8 mouse cellular contexts compared by ENCODE assay signal in the genomic region with DNA sequence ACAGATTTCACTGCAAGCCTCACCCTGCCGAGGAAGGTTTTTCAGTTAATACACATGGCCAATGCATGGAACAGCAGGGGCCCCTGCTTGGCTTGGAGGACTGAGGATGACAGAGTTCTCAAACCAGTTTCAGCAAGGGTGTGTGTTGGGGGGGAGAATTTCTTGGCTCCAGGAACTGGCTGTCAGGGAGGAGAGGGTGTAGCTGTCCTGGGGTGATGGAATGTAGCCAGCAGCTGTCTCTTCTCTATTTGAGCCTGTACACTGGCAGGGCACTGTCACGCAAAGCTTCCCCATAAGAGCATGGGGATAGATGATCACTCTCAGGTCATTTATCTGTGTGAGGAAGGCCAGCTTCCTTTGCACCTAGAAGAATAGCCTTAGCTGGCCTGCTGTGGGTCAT. TPM values are rescaled to one million over a fixed set of nuclear protein-coding genes. Genes with fewer than 3 reads are reported as not detected.
A peak's percentile ranks its signal among the peaks of the same experiment; 100 is the strongest.
DNase-seq lines count a peak whose midpoint lies in the region; ATAC-seq and TF ChIP-seq lines count a peak whose summit lies in the region.

No protein-coding gene starts in this region.

- DNase-seq in kidney, adult 9 months, result peak; percentile 14
- DNase-seq in kidney, adult 8-10 months, result no peak
- DNase-seq in heart, postnatal 10 days, result peak; percentile 23 to 33
- no peak for DNase-seq in limb, embryonic 10.5 days (ENCODE audit: low spot score)
- peak; percentile 67 for DNase-seq in midbrain, postnatal 0 days (ENCODE audit: low spot score)
- no peak for DNase-seq in frontal cortex, postnatal 25 days (ENCODE audit: low spot score in 2 of 2)
- DNase-seq in adrenal gland, postnatal 36 days, result no peak

- H3K4me1 ChIP-seq in limb, embryonic 10.5 days, result peaks cover 49% of the 10 kb centered on the region
- H3K4me1 ChIP-seq in midbrain, postnatal 0 days (ENCODE audit: insufficient read depth, low read length), result 0 out of 2 replicates have a peak, but pooled peaks cover 4% of the 10 kb centered on the region

- no peak overlapping the region for H3K4me3 ChIP-seq in limb, embryonic 10.5 days
- no peak overlapping the region for H3K4me3 ChIP-seq in midbrain, postnatal 0 days (ENCODE audit: low read depth, low read length)

- no peaks in the 10 kb centered on the region for H3K9me3 ChIP-seq in limb, embryonic 10.5 days (replicated peaks)
- no peaks in the 10 kb centered on the region for H3K9me3 ChIP-seq in midbrain, postnatal 0 days (ENCODE audit: low read length)

- H3K36me3 ChIP-seq in limb, embryonic 10.5 days, result no peaks in the 10 kb centered on the region
- H3K36me3 ChIP-seq in midbrain, postnatal 0 days (ENCODE audit: insufficient read depth, low read length), result no peaks in the 10 kb centered on the region

- no peak overlapping the region for H3K9ac ChIP-seq in midbrain, postnatal 0 days (replicated peaks; ENCODE audit: low read length, poor library complexity, severe bottlenecking)

- intact Hi-C loops in heart, postnatal 10 days (cut with DNase I), result loop anchor here (5.0 kb wide), 1 partner anchor 55 kb away; no protein-coding TSS in a partner anchor

- no peak for TF ChIP-seq CTCF in midbrain, postnatal 0 days (IDR thresholded peaks at IDR 0.05)

- 52% methylated on average over 2 of the region's 2 CpGs for WGBS in limb, embryonic 10.5 days
- WGBS in midbrain, postnatal 0 days, result 72% methylated on average over 2 of the region's 2 CpGs

- H3K27me3 ChIP-seq in limb, embryonic 10.5 days (ENCODE audit: low read depth, poor library complexity, severe bottlenecking), result no peaks in the 10 kb centered on the region
- H3K27me3 ChIP-seq in midbrain, postnatal 0 days (ENCODE audit: insufficient read depth, low read length), result no peaks in the 10 kb centered on the region

- H3K27ac ChIP-seq in limb, embryonic 10.5 days, result peak overlapping the region; percentile 74
- H3K27ac ChIP-seq in midbrain, postnatal 0 days (ENCODE audit: low read depth, low read length), result 0 out of 2 replicates have a peak overlapping the region, but pooled peaks have one; percentile 7

- no peak overlapping the region for H3K4me2 ChIP-seq in midbrain, postnatal 0 days (ENCODE audit: low read depth, low read length, poor library complexity, severe bottlenecking)

- ATAC-seq in midbrain, postnatal 0 days (ENCODE audit: low FRiP score), result peak; percentile 39; the same call in 1 of the 2 replicates
- no peak for ATAC-seq in CD4-positive, CD25-positive, alpha-beta regulatory T cell, adult 4 months

RNA-seq across cellular contexts. Expression of a gene that starts 46.7 kb away (rescaled TPM):
- 1 to 10 TPM in 1 of 2 experiments, under 1 TPM in 1; 0.87 to 1.2 TPM for total RNA-seq in heart, postnatal 10 days (2021)
- 25.1 and 25.4 TPM in 2 replicates for polyA plus RNA-seq in limb, embryonic 10.5 days (2016; fragmentation: Nextera tagmentation; extraction: Ambion mirVana)
- total RNA-seq in midbrain, postnatal 0 days (2014; rRNA removed), result 101 and 117 TPM in 2 replicates
- 33.2 and 43.3 TPM in 2 replicates for polyA plus RNA-seq in midbrain, postnatal 0 days (2015; fragmentation: Nextera tagmentation; extraction: Ambion mirVana)
- under 1 TPM in 1 of 2 experiments, not detected in 1; 0.31 TPM for polyA plus RNA-seq in CD4-positive, CD25-positive, alpha-beta regulatory T cell, adult 4 months (2017; shearing (Covaris generic))
- total RNA-seq in adrenal gland, postnatal 36 days (2021), result 1 to 10 TPM in 1 of 2 experiments, under 1 TPM in 1; 0.99 to 1.3 TPM

RNA-seq across cellular contexts. Expression of a gene that starts 46.9 kb away (rescaled TPM):
- total RNA-seq in heart, postnatal 10 days (2021), result 10 to 100 TPM; 41.1 to 46.9 TPM
- polyA plus RNA-seq in limb, embryonic 10.5 days (2016; fragmentation: Nextera tagmentation; extraction: Ambion mirVana), result 378 and 427 TPM in 2 replicates
- 150 and 171 TPM in 2 replicates for total RNA-seq in midbrain, postnatal 0 days (2014; rRNA removed)
- polyA plus RNA-seq in midbrain, postnatal 0 days (2015; fragmentation: Nextera tagmentation; extraction: Ambion mirVana), result 74.5 and 92.9 TPM in 2 replicates
- not detected for polyA plus RNA-seq in CD4-positive, CD25-positive, alpha-beta regulatory T cell, adult 4 months (2017; shearing (Covaris generic))
- 10 to 100 TPM; 37.8 to 39.2 TPM for total RNA-seq in adrenal gland, postnatal 36 days (2021)

Comparison
In these comparisons a context has a peak if more than half of its experiments do, and no peak if none do; other contexts are left out.
1. DNase-seq: peak in kidney, adult 9 months (single experiment), heart, postnatal 10 days (2 of 2) and midbrain, postnatal 0 days (single experiment); none in kidney, adult 8-10 months (0 of 2), limb, embryonic 10.5 days (single experiment), frontal cortex, postnatal 25 days (0 of 2) and adrenal gland, postnatal 36 days (0 of 2).
2. RNA of a gene that starts 46.7 kb away (total RNA-seq): 101 to 117 TPM in midbrain, postnatal 0 days; 0.99 to 1.3 TPM in adrenal gland, postnatal 36 days and 0.87 to 1.2 TPM in heart, postnatal 10 days; every median in the first group is over 10 times any median in the second.